Mouse (Mus musculus) erythroblast, embryonic 14.5 days (primary cell): ENCODE results near the gene Zfpm1.

Experiments
- GATA1 ChIP-seq: IDR thresholded peaks from 2 replicates; pipeline ENCODE4 v1.6.1; 2012; ENCODE audit warnings: low read length, inconsistent platforms, mixed read lengths
- TAL1 ChIP-seq: IDR thresholded peaks from 3 replicates; pipeline ENCODE4 v1.6.1; 2012; ENCODE audit warnings: low read length, inconsistent platforms, mixed read lengths

GRCm38 (mm10) chr8:122369665-122370064 lies 87.7 kb downstream of the Zfpm1 start:
- TF ChIP-seq GATA1, result no peak
- TF ChIP-seq TAL1, result no peak
